ENCODE assay signal across 8 mouse cellular contexts in genomic region chr2:6478361-6478965, GRCm38 (mm10).
A peak's percentile ranks its signal among the peaks of the same experiment; 100 is the strongest.
DNase-seq lines count a peak whose midpoint lies in the region; ATAC-seq and TF ChIP-seq lines count a peak whose summit lies in the region.

No protein-coding gene starts in this region.

- no peaks in the 10 kb centered on the region for H3K79me2 ChIP-seq in liver, adult 2 months (ENCODE audit: control insufficient read depth, insufficient read depth, low read length)

- 0 out of 2 replicates have a peak, but pooled peaks cover 5% of the 10 kb centered on the region for H3K9me3 ChIP-seq in liver, embryonic 12.5 days (replicated peaks)
- H3K9me3 ChIP-seq in heart, embryonic 11.5 days (replicated peaks; ENCODE audit: control insufficient read depth, low read length): no peaks in the 10 kb centered on the region

- H3K4me2 ChIP-seq in liver, embryonic 12.5 days: no peak overlapping the region
- H3K4me2 ChIP-seq in heart, embryonic 11.5 days: no peak overlapping the region

- no peak for TF ChIP-seq POLR2A in liver, adult 2 months (IDR thresholded peaks at IDR 0.05; ENCODE audit: extremely low read depth, insufficient read depth, low read length)
- TF ChIP-seq POLR2A in bone marrow macrophage, adult 2 months (IDR thresholded peaks at IDR 0.05; ENCODE audit: borderline replicate concordance, low read depth, low read length): no peak

- no peaks in the 10 kb centered on the region for H3K36me3 ChIP-seq in liver, adult 2 months (ENCODE audit: control insufficient read depth, insufficient read depth, low read length)
- no peaks in the 10 kb centered on the region for H3K36me3 ChIP-seq in liver, embryonic 12.5 days
- H3K36me3 ChIP-seq in heart, embryonic 11.5 days (ENCODE audit: control insufficient read depth, insufficient read depth, low read length): no peaks in the 10 kb centered on the region

- intact Hi-C loops in left cerebral cortex, postnatal 4 days (cut with DNase I): no loop called here

- H3K9ac ChIP-seq in liver, adult 2 months (ENCODE audit: low read depth, low read length): no peak overlapping the region
- no peak overlapping the region for H3K9ac ChIP-seq in liver, embryonic 12.5 days
- H3K9ac ChIP-seq in heart, embryonic 11.5 days (ENCODE audit: low read depth, low read length): no peak overlapping the region

- peak overlapping the region; percentile 85 for H3K27ac ChIP-seq in liver, adult 2 months (replicated peaks; ENCODE audit: insufficient read depth, low read depth, low read length)
- H3K27ac ChIP-seq in liver, embryonic 12.5 days: no peak overlapping the region
- peak overlapping the region; percentile 96 for H3K27ac ChIP-seq in bone marrow macrophage, adult 2 months (ENCODE audit: insufficient read depth, low read depth, low read length)
- H3K27ac ChIP-seq in heart, embryonic 11.5 days (ENCODE audit: low read depth, low read length): peak overlapping the region; percentile 55; the same call in 1 of the 2 replicates

- H3K4me3 ChIP-seq in liver, adult 2 months (ENCODE audit: insufficient read depth, low read depth, low read length): no peak overlapping the region
- H3K4me3 ChIP-seq in liver, embryonic 12.5 days: no peak overlapping the region
- peak overlapping the region; percentile 8 for H3K4me3 ChIP-seq in bone marrow macrophage, adult 2 months (ENCODE audit: insufficient read depth, low read length)
- no peak overlapping the region for H3K4me3 ChIP-seq in heart, embryonic 11.5 days (ENCODE audit: low read depth, low read length)

- no peak for ATAC-seq in liver, embryonic 12.5 days
- no peak for ATAC-seq in heart, embryonic 11.5 days (replicated peaks; ENCODE audit: insufficient number of reproducible peaks, low FRiP score, low TSS enrichment)

- DNase-seq in liver, adult 2 months (ENCODE audit: extremely low read depth, low read depth, low spot score): peak; percentile 51
- DNase-seq in kidney, adult 11 months: peak; percentile 59
- DNase-seq in lung, postnatal 4 days: peak; percentile 52 to 69
- DNase-seq in adipocyte (ENCODE audit: low spot score): no peak
- DNase-seq in left cerebral cortex, postnatal 4 days: no peak

- no peaks in the 10 kb centered on the region; the same call in 1 of the 2 replicates for H3K4me1 ChIP-seq in liver, adult 2 months (ENCODE audit: control insufficient read depth, insufficient read depth, low read length)
- no peaks in the 10 kb centered on the region for H3K4me1 ChIP-seq in liver, embryonic 12.5 days
- H3K4me1 ChIP-seq in bone marrow macrophage, adult 2 months (ENCODE audit: control insufficient read depth, insufficient read depth, low read length): peaks cover 45% of the 10 kb centered on the region
- peaks cover 24% of the 10 kb centered on the region for H3K4me1 ChIP-seq in heart, embryonic 11.5 days (ENCODE audit: control insufficient read depth, insufficient read depth, low read length)

- H3K27me3 ChIP-seq in liver, adult 2 months (ENCODE audit: control insufficient read depth, insufficient read depth, low read length): no peaks in the 10 kb centered on the region
- H3K27me3 ChIP-seq in liver, embryonic 12.5 days (replicated peaks): no peaks in the 10 kb centered on the region
- H3K27me3 ChIP-seq in heart, embryonic 11.5 days (ENCODE audit: control insufficient read depth, insufficient read depth, low read length): no peaks in the 10 kb centered on the region

- WGBS in liver, adult 2 months: 50% methylated on average over 16 of the region's 16 CpGs
- WGBS in liver, embryonic 12.5 days (ENCODE audit: insufficient replicate concordance): 39% methylated on average over 16 of the region's 16 CpGs
- 35% methylated on average over 16 of the region's 16 CpGs for WGBS in heart, embryonic 11.5 days (ENCODE audit: insufficient replicate concordance)

- TF ChIP-seq CTCF in liver, adult 2 months (IDR thresholded peaks at IDR 0.05; ENCODE audit: low read depth, low read length): no peak
- 0 out of 2 replicates have a peak, but pooled peaks have one; percentile 34 for TF ChIP-seq CTCF in bone marrow macrophage, adult 2 months (IDR thresholded peaks at IDR 0.05; ENCODE audit: low read depth, low read length)

Comparison
In these comparisons a context has a peak if more than half of its experiments do, and no peak if none do; other contexts are left out.
1. DNase-seq: peak in liver, adult 2 months (single experiment), kidney, adult 11 months (single experiment) and lung, postnatal 4 days (2 of 2); none in adipocyte (single experiment) and left cerebral cortex, postnatal 4 days (single experiment).